Mouse (Mus musculus) limb, embryonic 12.5 days (tissue): ENCODE data around the gene Tm9sf3. TPM values are rescaled to one million over a fixed set of nuclear protein-coding genes. Genes with fewer than 3 reads are reported as not detected.

Experiments
- ATAC-seq: fragments of 200-750 bp; cut with Nextera tagmentation; 2 replicates; pipeline ENCODE4 v1.8.0; 2017; ENCODE audit warnings: low read depth, moderate TSS enrichment; ENCODE audit not compliant: insufficient number of reproducible peaks, insufficient read depth, low FRiP score, low TSS enrichment
- H3K27ac ChIP-seq: fragments of 300-500 bp; sonication (generic); 2 replicates; pipeline ENCODE4 v1.5.1; 2016; ENCODE audit warnings: mild to moderate bottlenecking, moderate library complexity
- H3K27me3 ChIP-seq: fragments of 300-500 bp; sonication (generic); 2 replicates; pipeline ENCODE4 v1.6.1; 2016; ENCODE audit warnings: mild to moderate bottlenecking, moderate library complexity
- H3K36me3 ChIP-seq: fragments of 300-500 bp; sonication (generic); 2 replicates; pipeline ENCODE4 v1.6.1; 2016; ENCODE audit warnings: mild to moderate bottlenecking, moderate library complexity
- H3K4me1 ChIP-seq: fragments of 300-500 bp; sonication (generic); replicated peaks from 2 replicates; pipeline ENCODE4 v1.6.1; 2016
- H3K4me2 ChIP-seq: fragments of 300-500 bp; sonication (generic); 2 replicates; pipeline ENCODE4 v1.6.1; 2016; ENCODE audit warnings: mild to moderate bottlenecking, moderate library complexity
- H3K4me3 ChIP-seq: fragments of 300-500 bp; sonication (generic); replicated peaks from 2 replicates; pipeline ENCODE4 v1.5.1; 2016; ENCODE audit warnings: mild to moderate bottlenecking
- H3K9ac ChIP-seq: fragments of 300-500 bp; sonication (generic); replicated peaks from 2 replicates; pipeline ENCODE4 v1.6.1; 2016; ENCODE audit warnings: mild to moderate bottlenecking, moderate library complexity
- H3K9me3 ChIP-seq: fragments of 300-500 bp; sonication (generic); 2 replicates; pipeline ENCODE4 v1.6.1; 2016; ENCODE audit warnings: mild to moderate bottlenecking, moderate library complexity
- WGBS: fragments of 180-500 bp; shearing (Covaris S2); methylation state at CpG from one replicate; pipeline ENCODE4 v1.1.7; 2016; 5-methylcytosine and 5-hydroxymethylcytosine counted together
- polyA plus RNA-seq: library from polyadenylated mRNA; unstranded; fragments of >200 nt; fragmentation: Nextera tagmentation; extraction: Ambion mirVana; gene quantifications from 2 replicates; pipeline ENCODE4 v1.2.1, GENCODE M21; 2016

Tm9sf3 gene
- polyA plus RNA-seq, 1 experiment from 2014 or later, result 141 TPM

DNA sequence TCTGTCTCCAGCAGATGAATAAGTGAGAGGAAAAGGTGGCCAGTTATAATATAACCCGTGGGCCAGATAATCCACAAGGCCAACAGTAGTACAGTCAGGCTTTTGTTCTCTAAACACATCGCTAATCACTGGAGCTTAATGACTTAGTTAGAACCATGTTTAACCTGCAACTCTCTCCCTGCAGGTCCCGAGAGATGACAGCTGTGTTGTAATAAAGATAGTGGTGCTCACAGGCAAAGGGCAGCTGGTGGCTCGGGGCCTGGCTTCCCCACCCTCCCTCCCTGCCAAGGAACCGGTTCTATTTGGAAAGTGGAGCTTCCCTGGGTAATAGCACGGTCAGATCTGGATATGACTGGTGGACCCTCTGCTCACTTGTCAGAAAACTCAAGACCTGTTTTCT is 20.7 kb upstream of the Tm9sf3 start:
- no peak for ATAC-seq
- H3K4me3 ChIP-seq, result no peak overlapping the region
- H3K36me3 ChIP-seq, result no peaks in the 10 kb centered on the region
- no peak overlapping the region for H3K9ac ChIP-seq
- WGBS, result 31% methylated on average over 6 of the region's 6 CpGs
- H3K9me3 ChIP-seq, result no peaks in the 10 kb centered on the region
- peaks cover 45% of the 10 kb centered on the region for H3K27me3 ChIP-seq
- no peak overlapping the region for H3K27ac ChIP-seq
- H3K4me2 ChIP-seq, result no peak overlapping the region
- peaks cover 20% of the 10 kb centered on the region for H3K4me1 ChIP-seq

DNA sequence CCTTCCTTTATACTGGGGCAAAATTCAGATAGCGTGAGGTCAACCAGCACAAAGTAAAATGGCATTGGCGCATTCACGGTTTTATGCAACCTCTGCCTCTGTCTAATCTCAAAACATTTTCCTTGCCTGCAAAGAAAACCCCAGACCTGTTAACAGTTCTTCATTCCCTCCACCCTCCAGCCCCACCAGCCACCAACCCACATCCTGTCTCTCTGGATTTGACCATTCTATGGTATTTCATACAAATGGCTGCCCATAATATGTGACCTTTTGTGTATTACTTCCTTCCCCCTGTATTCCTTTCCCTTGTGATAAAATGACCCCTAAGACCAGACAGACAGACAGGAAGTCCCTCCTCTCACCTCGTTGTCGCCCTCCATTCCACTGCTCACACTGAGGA is 18.9 kb upstream of the Tm9sf3 start:
- Histone ChIP-seq H3K9me3 (no peaks in the 10 kb centered on the region), H3K27me3 (peaks cover 48% of the 10 kb centered on the region), H3K36me3 (no peaks in the 10 kb centered on the region), H3K27ac (no peak overlapping the region), H3K9ac (no peak overlapping the region), H3K4me1 (peaks cover 20% of the 10 kb centered on the region), H3K4me3 (no peak overlapping the region), H3K4me2 (no peak overlapping the region)
- no peak for ATAC-seq
- WGBS, result 65% methylated on average over 5 of the region's 5 CpGs

DNA sequence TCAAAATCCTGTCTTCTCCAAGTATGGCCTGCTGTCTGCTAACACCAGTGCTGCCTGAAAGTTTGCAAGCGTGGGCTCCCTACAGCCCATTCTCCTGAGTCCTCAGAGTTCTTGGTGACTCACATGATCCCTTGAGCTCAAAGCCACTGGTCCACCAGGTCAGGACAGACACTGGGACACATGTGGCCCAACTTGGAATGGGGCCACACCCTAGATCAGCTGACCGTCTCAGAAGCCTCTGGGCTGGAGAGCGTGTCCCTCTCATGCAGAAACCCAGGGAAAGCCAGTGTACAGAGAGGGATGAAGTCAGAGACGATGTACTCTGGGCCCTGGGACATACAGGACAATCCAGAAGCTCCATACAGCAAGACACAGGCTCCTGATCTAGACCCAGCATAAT is 18.4 kb upstream of the Tm9sf3 start:
- no peak overlapping the region for H3K27ac ChIP-seq
- no peak overlapping the region for H3K4me3 ChIP-seq
- 90% methylated on average over 4 of the region's 4 CpGs for WGBS
- no peak overlapping the region for H3K9ac ChIP-seq
- H3K4me1 ChIP-seq, result peaks cover 20% of the 10 kb centered on the region
- no peaks in the 10 kb centered on the region for H3K36me3 ChIP-seq
- H3K27me3 ChIP-seq, result peaks cover 43% of the 10 kb centered on the region
- ATAC-seq, result no peak
- no peak overlapping the region for H3K4me2 ChIP-seq
- no peaks in the 10 kb centered on the region for H3K9me3 ChIP-seq

DNA sequence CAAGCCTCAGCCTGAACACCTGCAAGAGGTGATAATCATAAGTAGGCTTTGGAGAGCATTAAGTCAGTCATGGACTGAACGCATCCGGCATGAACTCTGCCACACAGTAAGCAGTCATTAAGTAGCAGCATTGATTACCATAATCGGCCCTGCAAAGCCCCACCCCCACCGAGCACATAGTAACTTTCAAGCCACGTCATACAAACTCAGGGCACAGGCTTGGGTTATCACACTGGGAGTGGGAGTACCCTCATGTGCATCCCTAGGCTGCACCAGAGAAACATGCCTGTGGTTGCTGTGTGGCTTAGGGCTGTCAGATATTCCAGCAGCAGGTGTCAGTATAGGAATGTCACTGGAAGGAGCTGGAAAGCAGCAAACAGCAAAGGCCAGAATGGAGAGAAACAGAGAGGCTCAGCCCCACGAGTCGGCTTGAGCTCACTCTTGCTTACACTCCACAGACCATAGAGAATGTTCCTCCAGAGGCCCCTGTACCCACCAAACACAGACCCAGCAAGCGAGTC is 16.0 kb upstream of the Tm9sf3 start:
- Histone ChIP-seq H3K9me3 (no peaks in the 10 kb centered on the region), H3K4me1 (peaks cover 19% of the 10 kb centered on the region), H3K4me2 (no peak overlapping the region), H3K36me3 (no peaks in the 10 kb centered on the region), H3K27ac (no peak overlapping the region), H3K4me3 (no peak overlapping the region), H3K9ac (no peak overlapping the region), H3K27me3 (peaks cover 26% of the 10 kb centered on the region; the same call in 1 of the 2 replicates)
- 66% methylated on average over 8 of the region's 8 CpGs for WGBS
- no peak for ATAC-seq

DNA sequence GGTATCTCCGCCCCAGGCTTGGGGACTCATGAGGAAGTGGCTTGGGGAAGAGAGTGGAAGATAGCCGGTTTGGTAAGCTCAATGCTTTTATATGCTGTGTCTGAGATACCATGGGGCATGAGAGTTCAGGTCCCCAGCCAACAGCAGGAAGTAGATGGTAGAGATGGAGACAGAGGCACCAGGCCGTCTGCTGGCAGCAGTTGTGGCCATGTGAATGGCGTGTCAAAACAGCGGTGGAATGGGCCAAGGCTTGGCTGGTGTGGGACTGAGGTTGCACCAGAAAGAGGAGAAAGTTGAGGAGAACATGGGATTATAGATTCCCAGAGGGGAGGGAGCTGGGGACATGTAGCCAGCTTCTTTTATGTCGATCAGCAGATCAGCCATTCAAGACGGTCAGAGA is 14.8 kb upstream of the Tm9sf3 start:
- 75% methylated on average over 7 of the region's 7 CpGs for WGBS

DNA sequence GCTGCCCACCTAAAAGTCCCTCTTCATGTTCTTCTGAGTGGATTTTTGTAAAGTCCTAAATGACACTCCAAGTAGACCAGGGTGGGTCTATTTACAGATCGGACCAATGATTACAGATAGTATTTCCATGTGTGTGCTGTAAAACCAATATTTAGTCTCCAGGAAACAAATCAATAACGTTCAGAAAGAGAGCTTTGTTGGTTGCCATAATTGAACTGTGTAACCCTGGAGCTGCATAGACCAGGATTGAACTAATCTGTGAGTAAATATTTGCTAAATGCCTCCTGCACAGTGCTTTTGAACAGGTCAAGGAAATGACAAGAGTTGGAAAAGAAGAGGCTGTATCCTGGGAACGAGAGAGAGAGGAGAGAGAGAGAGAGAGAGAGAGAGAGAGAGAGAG is 11.8 kb upstream of the Tm9sf3 start:
- peaks cover 25% of the 10 kb centered on the region; the same call in 1 of the 2 replicates for H3K27me3 ChIP-seq
- H3K36me3 ChIP-seq, result no peaks in the 10 kb centered on the region
- H3K9me3 ChIP-seq, result no peaks in the 10 kb centered on the region
- H3K4me1 ChIP-seq, result no peaks in the 10 kb centered on the region
- H3K27ac ChIP-seq, result no peak overlapping the region
- no peak for ATAC-seq
- H3K4me2 ChIP-seq, result no peak overlapping the region
- no peak overlapping the region for H3K4me3 ChIP-seq
- WGBS, result 77% methylated on average over 3 of the region's 3 CpGs
- no peak overlapping the region for H3K9ac ChIP-seq

More for the DNA sequence above, 14.8 kb upstream of the Tm9sf3 start:
- Histone ChIP-seq H3K36me3 (no peaks in the 10 kb centered on the region), H3K4me1 (peaks cover 8% of the 10 kb centered on the region; the same call in 1 of the 2 replicates), H3K27ac (no peak overlapping the region), H3K4me2 (no peak overlapping the region), H3K9me3 (no peaks in the 10 kb centered on the region), H3K27me3 (peaks cover 21% of the 10 kb centered on the region; the same call in 1 of the 2 replicates), H3K4me3 (no peak overlapping the region), H3K9ac (no peak overlapping the region)
- ATAC-seq, result no peak

DNA sequence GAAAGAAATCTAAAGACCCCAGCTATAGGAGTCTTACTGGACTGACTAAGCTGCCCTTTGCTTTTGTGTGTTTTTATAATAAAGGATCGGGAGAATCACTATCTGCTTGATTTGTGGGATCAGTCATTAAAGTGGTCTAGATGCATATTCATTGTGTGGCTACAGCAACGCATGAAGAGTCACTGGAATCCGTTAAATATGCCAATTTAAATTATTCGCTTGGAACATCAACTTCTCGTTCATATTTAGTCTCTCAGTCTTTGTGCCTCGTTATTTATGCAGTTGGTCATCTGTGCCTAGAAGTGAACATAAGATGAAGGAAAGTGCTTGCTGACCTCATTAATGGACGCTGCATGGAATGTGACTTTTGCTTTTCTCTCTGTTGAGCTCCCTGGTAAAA is 7.1 kb upstream of the Tm9sf3 start:
- no peak overlapping the region for H3K27ac ChIP-seq
- no peak for ATAC-seq
- H3K4me3 ChIP-seq, result no peak overlapping the region
- no peak overlapping the region for H3K9ac ChIP-seq
- H3K4me1 ChIP-seq, result no peaks in the 10 kb centered on the region
- no peaks in the 10 kb centered on the region for H3K36me3 ChIP-seq
- no peaks in the 10 kb centered on the region for H3K9me3 ChIP-seq
- H3K27me3 ChIP-seq, result peaks cover 7% of the 10 kb centered on the region; the same call in 1 of the 2 replicates
- no peak overlapping the region for H3K4me2 ChIP-seq
- WGBS, result 79% methylated on average over 7 of the region's 7 CpGs

DNA sequence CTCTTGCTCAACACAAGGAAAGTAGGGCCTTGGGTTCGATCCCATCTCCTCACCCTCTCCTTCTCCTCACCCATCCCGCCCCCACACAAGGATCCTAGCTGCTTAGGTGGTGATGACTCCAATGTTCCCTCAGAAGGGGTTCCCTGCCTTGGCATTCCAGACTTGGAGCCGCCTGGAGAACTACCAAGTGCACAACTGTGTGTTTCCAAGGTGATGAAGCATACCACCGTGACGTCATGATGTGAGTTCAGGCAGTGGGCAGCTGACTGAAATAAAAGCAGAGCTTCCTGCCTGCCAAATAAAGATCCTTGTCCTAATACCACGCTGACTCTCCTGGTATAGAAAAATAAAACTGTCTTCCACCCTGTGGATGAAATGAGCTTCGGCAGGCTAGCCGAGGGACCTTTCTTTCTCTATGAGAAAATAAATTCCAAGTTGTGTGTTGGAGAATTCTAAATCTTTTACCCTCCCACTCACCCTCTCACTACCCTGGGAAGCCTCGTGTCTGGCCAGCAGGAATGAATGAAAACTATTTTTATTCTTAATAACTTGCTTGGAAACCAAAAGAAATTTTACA is 6.4 kb upstream of the Tm9sf3 start:
- no peak overlapping the region for H3K27ac ChIP-seq
- peaks cover 7% of the 10 kb centered on the region; the same call in 1 of the 2 replicates for H3K27me3 ChIP-seq
- no peaks in the 10 kb centered on the region for H3K9me3 ChIP-seq
- H3K4me3 ChIP-seq, result no peak overlapping the region
- no peaks in the 10 kb centered on the region for H3K36me3 ChIP-seq
- no peak overlapping the region for H3K9ac ChIP-seq
- 70% methylated on average over 9 of the region's 9 CpGs for WGBS
- ATAC-seq, result no peak
- no peaks in the 10 kb centered on the region for H3K4me1 ChIP-seq
- no peak overlapping the region for H3K4me2 ChIP-seq

DNA sequence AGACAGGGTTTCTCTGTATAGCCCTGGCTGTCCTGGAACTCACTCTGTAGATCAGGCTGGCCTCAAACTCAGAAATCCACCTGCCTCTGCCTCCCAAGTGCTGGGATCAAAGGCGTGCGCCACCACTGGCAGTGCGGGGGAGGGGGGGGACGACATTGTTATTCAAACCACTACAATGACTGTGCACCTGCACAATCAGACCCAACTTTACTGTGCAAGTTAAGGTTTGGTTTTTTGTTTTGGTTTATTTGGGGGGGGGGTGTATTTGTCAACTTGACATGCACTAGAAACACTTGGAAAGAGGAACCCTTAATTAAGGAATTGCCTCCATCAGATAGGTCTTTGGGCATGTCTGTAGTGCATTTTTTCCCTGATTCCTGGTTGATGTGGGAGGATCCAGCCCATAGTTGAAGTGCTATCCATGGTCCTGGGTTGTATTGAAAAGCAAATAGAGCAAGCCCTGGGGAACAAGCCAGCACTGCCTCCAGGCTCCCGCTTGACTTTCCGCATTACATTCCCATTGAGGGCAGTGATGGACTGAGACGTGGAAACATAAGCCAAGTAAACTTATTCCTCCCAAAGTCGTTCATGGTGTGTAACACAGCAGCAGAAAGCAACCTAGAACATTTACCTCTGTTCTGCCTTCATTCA is 2.6 kb upstream of the Tm9sf3 start:
- Histone ChIP-seq H3K36me3 (0 out of 2 replicates have a peak, but pooled peaks cover 3% of the 10 kb centered on the region), H3K27ac (no peak overlapping the region), H3K27me3 (no peaks in the 10 kb centered on the region), H3K9me3 (no peaks in the 10 kb centered on the region), H3K4me3 (no peak overlapping the region), H3K4me1 (peaks cover 7% of the 10 kb centered on the region), H3K4me2 (no peak overlapping the region), H3K9ac (no peak overlapping the region)
- WGBS, result 52% methylated on average over 8 of the region's 8 CpGs
- no peak for ATAC-seq

DNA sequence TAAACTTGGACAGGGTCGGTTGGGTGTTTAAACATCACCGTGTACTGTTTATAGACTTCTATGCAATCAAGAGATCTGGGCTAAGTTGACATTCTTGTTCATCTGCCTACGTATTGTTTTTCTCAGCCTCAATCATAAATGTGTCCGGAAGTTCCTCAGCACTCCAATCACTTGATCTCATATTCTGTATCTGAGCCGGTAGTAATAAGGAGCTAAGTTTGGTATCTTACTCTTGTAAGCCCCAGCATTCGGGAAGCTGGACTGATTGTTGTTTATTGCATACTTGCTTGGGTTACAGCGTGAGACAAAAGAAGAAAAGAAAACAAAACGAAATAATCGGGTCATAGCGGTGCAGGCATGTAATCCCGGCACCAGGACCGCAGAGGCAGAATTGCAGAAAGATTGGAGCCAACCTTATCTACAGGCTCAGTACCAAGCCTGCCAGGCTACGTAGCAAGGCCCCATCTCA is 568 bp upstream of the Tm9sf3 start:
- Histone ChIP-seq H3K4me3 (peak overlapping the region; percentile 96), H3K9me3 (no peaks in the 10 kb centered on the region), H3K27me3 (no peaks in the 10 kb centered on the region), H3K27ac (peak overlapping the region; percentile 99), H3K4me2 (peak overlapping the region; percentile 72), H3K36me3 (peaks cover 7% of the 10 kb centered on the region; the same call in 1 of the 2 replicates), H3K9ac (peak overlapping the region; percentile 96), H3K4me1 (peaks cover 23% of the 10 kb centered on the region)
- ATAC-seq, result no peak
- 37% methylated on average over 13 of the region's 13 CpGs for WGBS

DNA sequence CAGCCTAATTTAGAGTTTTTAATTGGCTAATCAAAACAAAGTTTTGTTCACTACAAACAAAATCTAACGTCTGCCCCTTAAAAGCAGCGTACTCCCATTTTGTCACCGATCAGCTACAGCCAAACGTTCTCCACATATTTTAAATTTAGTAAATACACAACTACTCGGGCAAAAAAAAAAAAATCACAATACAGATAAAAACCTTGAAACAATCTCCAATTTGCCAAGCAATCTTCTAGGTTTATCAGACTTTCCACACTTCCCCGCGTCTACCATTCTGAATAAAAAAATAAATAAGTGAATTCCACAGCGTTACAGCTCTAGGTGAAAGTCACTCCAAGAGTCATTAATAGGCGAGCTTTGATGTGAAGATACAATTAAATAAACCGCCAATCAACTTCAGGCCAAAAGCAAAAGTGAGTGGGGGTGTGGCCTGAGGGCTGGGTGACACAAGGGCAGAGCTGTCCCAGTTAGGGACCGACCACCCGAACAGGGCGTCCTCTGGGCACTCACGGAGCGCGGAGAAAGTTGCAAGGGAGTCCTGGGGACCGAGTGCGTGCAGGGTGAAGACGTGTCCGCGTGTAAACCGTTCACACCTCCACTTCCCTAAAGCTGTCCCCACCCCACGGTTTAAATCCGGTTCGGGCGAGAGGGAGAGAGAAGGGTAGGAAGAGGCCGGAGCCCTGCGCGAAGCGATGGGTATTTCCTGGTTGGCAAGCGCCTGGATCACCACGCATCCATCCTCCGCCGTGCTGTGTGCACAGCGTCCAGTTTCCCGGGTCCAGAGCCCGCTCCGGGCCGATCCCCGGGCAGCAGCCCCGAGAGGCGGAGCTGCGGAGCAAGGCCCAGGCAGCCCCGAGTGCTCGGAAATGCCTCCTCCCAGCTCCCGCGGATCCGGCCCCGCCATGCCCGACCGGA is 826 bp downstream of the Tm9sf3 start:
- Histone ChIP-seq H3K4me1 (peaks cover 27% of the 10 kb centered on the region), H3K4me3 (peak overlapping the region; percentile 96), H3K27me3 (no peaks in the 10 kb centered on the region), H3K4me2 (peak overlapping the region; percentile 72), H3K36me3 (peaks cover 7% of the 10 kb centered on the region; the same call in 1 of the 2 replicates), H3K9me3 (no peaks in the 10 kb centered on the region), H3K27ac (peak overlapping the region; percentile 99), H3K9ac (peak overlapping the region; percentile 96)
- WGBS, result 5% methylated on average over 51 of the region's 51 CpGs
- ATAC-seq, result peak; percentile 85
